Mouse (Mus musculus) megakaryocyte, embryonic 14.5 days (primary cell): Measurements from ENCODE around the gene Helz.

Source experiments
- FLI1 ChIP-seq: IDR thresholded peaks from 2 replicates; pipeline ENCODE4 v1.6.1; 2012; ENCODE audit warnings: low read length, inconsistent platforms, mixed read lengths
- GATA1 ChIP-seq: IDR thresholded peaks from 3 replicates; pipeline ENCODE4 v1.6.1; 2012; ENCODE audit warnings: mixed read lengths, low read length, inconsistent platforms, borderline replicate concordance

DNA sequence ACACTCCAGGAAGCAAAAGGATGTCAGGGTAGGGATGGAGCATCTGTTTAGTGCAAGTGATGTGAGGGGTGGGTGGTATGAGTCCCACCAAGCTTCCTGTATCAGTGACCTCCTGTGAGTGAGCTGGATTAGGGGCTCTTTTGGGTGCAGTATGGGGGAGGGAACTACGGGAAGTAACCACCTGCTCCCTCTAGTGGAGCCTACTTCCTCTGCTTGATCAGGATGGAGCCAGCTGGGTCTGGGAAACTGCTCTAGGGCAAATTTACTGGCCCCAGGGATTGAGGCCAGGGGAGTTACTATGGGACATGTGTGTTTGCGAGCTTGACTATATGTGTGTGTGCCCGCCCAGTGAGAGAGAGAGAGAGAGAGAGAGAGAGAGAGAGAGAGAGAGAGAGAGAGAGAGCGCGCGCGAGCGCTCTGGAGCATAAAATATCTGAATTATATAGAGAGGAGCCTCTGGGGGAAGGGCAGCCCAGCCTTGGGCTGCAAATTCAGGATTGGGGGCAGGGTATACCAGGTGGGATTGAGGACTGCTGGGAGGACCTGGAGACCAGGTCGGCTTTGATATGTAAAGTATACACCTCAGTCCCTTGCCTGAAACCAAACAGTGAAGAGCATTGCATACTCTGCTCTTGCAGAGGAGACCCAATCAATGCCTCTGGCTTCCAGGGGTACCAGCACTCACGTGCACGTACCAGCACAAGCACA lies 37.9 kb upstream of the Helz start:
- TF ChIP-seq GATA1 (no peak), FLI1 (no peak)
